Mouse (Mus musculus) liver, adult 2 months (tissue): Measurements from ENCODE around the gene Dnaaf1. TPM values are rescaled to one million over a fixed set of nuclear protein-coding genes. Genes with fewer than 3 reads are reported as not detected.
A peak's percentile ranks its signal among the peaks of the same experiment; 100 is the strongest.

Source experiments
- DNase-seq: peaks from one replicate; pipeline ENCODE4 v3.0.0-alpha.2; 2011; ENCODE audit warnings: low read depth, low spot score; ENCODE audit errors: extremely low read depth
- H3K27ac ChIP-seq: fragments of 200-500 bp; replicated peaks from 2 replicates; pipeline ENCODE4 v1.5.1; 2012; ENCODE audit warnings: low read depth, mild to moderate bottlenecking, control low read depth, inconsistent platforms, low read length; ENCODE audit not compliant: insufficient read depth
- H3K27me3 ChIP-seq: fragments of 200-500 bp; 2 replicates; pipeline ENCODE4 v1.6.1; 2012; ENCODE audit warnings: mild to moderate bottlenecking, moderate library complexity, low read length, inconsistent platforms; ENCODE audit not compliant: control insufficient read depth, insufficient read depth
- H3K36me3 ChIP-seq: fragments of 200-500 bp; 2 replicates; pipeline ENCODE4 v1.6.1; 2012; ENCODE audit warnings: low read length, inconsistent platforms; ENCODE audit not compliant: control insufficient read depth, insufficient read depth
- H3K4me1 ChIP-seq: fragments of 200-500 bp; 2 replicates; pipeline ENCODE4 v1.6.1; 2011; ENCODE audit warnings: low read length; ENCODE audit not compliant: control insufficient read depth, insufficient read depth
- H3K4me3 ChIP-seq: fragments of 200-500 bp; 2 replicates; pipeline ENCODE4 v1.5.1; 2011; ENCODE audit warnings: low read depth, mild to moderate bottlenecking, control low read depth, low read length, moderate library complexity; ENCODE audit not compliant: insufficient read depth
- H3K79me2 ChIP-seq: fragments of 200-500 bp; 2 replicates; pipeline ENCODE4 v1.6.1; 2012; ENCODE audit warnings: inconsistent platforms, mild to moderate bottlenecking, low read length, moderate library complexity; ENCODE audit not compliant: control insufficient read depth, insufficient read depth
- H3K9ac ChIP-seq: fragments of 200-500 bp; 2 replicates; pipeline ENCODE4 v1.6.1; 2012; ENCODE audit warnings: low read depth, mild to moderate bottlenecking, control low read depth, inconsistent platforms, low read length
- CTCF ChIP-seq: fragments of 200-500 bp; IDR thresholded peaks from 2 replicates; pipeline ENCODE4 v1.5.1; 2011; ENCODE audit warnings: low read depth, low read length, control low read depth
- POLR2A ChIP-seq: fragments of 200-500 bp; IDR thresholded peaks from 2 replicates; pipeline ENCODE4 v1.6.1; 2011; ENCODE audit warnings: low read length, control low read depth; ENCODE audit not compliant: insufficient read depth; ENCODE audit errors: extremely low read depth
- WGBS: fragments of 180-500 bp; shearing (Covaris S2); methylation state at CpG from one replicate; pipeline ENCODE4 v1.1.7; 2018; 5-methylcytosine and 5-hydroxymethylcytosine counted together
- polyA plus RNA-seq: library from polyadenylated mRNA; depleted of rRNA; stranded (reverse); fragments of >200 nt; gene quantifications from 2 replicates; pipeline ENCODE4 v1.2.3, GENCODE M21; 2012
- total RNA-seq: library from RNA; depleted of rRNA; stranded (reverse); fragments of >200 nt; gene quantifications from 2 replicates; pipeline ENCODE4 v1.2.3, GENCODE M21; 2014

Dnaaf1 gene
- total and polyA plus RNA-seq, 2 experiments: not detected

- no peak for TF ChIP-seq CTCF
- TF ChIP-seq POLR2A: no peak
- 70% methylated on average over 10 of the region's 10 CpGs for WGBS
- DNase-seq: no peak
- Histone ChIP-seq H3K36me3 (no peaks in the 10 kb centered on the region), H3K27ac (no peak overlapping the region), H3K4me3 (no peak overlapping the region), H3K9ac (no peak overlapping the region), H3K4me1 (0 out of 2 replicates have a peak, but pooled peaks cover 2% of the 10 kb centered on the region), H3K27me3 (no peaks in the 10 kb centered on the region), H3K79me2 (no peaks in the 10 kb centered on the region)
Measured at GRCm38 (mm10) chr8:119588844-119589243, 13.8 kb downstream of the Dnaaf1 start.

- Histone ChIP-seq H3K27ac (no peak overlapping the region), H3K9ac (no peak overlapping the region), H3K27me3 (no peaks in the 10 kb centered on the region), H3K36me3 (no peaks in the 10 kb centered on the region), H3K4me3 (no peak overlapping the region), H3K79me2 (no peaks in the 10 kb centered on the region), H3K4me1 (0 out of 2 replicates have a peak, but pooled peaks cover 2% of the 10 kb centered on the region)
- TF ChIP-seq CTCF (no peak), POLR2A (no peak)
- no peak for DNase-seq
- 72% methylated on average over 14 of the region's 14 CpGs for WGBS
Measured at GRCm38 (mm10) chr8:119590348-119590747, 15.3 kb downstream of the Dnaaf1 start.

GRCm38 (mm10) chr8:119591456-119591855, 16.4 kb downstream of the Dnaaf1 start:
- no peaks in the 10 kb centered on the region for H3K27me3 ChIP-seq
- 0 out of 2 replicates have a peak, but pooled peaks cover 2% of the 10 kb centered on the region for H3K4me1 ChIP-seq
- no peak for TF ChIP-seq POLR2A
- TF ChIP-seq CTCF: no peak
- 77% methylated on average over 7 of the region's 7 CpGs for WGBS
- DNase-seq: no peak
- H3K9ac ChIP-seq: no peak overlapping the region
- H3K4me3 ChIP-seq: no peak overlapping the region
- H3K79me2 ChIP-seq: no peaks in the 10 kb centered on the region
- H3K27ac ChIP-seq: no peak overlapping the region
- H3K36me3 ChIP-seq: no peaks in the 10 kb centered on the region

GRCm38 (mm10) chr8:119603771-119604170, 28.7 kb downstream of the Dnaaf1 start:
- no peak overlapping the region for H3K4me3 ChIP-seq
- no peaks in the 10 kb centered on the region for H3K27me3 ChIP-seq
- no peak for DNase-seq
- H3K36me3 ChIP-seq: no peaks in the 10 kb centered on the region
- H3K9ac ChIP-seq: no peak overlapping the region
- H3K27ac ChIP-seq: no peak overlapping the region
- peaks cover 6% of the 10 kb centered on the region for H3K4me1 ChIP-seq
- 94% methylated on average over 4 of the region's 4 CpGs for WGBS
- no peaks in the 10 kb centered on the region for H3K79me2 ChIP-seq
- TF ChIP-seq POLR2A (no peak), CTCF (no peak)

GRCm38 (mm10) chr8:119604398-119604803, 29.4 kb downstream of the Dnaaf1 start:
- 25% methylated on average over 12 of the region's 12 CpGs for WGBS
- DNase-seq: peak; percentile 10
- Histone ChIP-seq H3K4me1 (peaks cover 6% of the 10 kb centered on the region), H3K4me3 (peak overlapping the region; percentile 69), H3K9ac (peak overlapping the region; percentile 72), H3K79me2 (no peaks in the 10 kb centered on the region), H3K27ac (peak overlapping the region; percentile 35), H3K36me3 (no peaks in the 10 kb centered on the region), H3K27me3 (no peaks in the 10 kb centered on the region)
- no peak for TF ChIP-seq POLR2A
- TF ChIP-seq CTCF: no peak

GRCm38 (mm10) chr8:119604996-119605395, 30.0 kb downstream of the Dnaaf1 start, which contains the start of gene Taf1c:
Gene Taf1c, minus strand, starts transcription at chr8:119605222.
- no peaks in the 10 kb centered on the region for H3K79me2 ChIP-seq
- peak within 1 kb of the TSS; percentile 35 for H3K27ac ChIP-seq
- no peaks in the 10 kb centered on the region for H3K27me3 ChIP-seq
- peak within 1 kb of the TSS; percentile 69 for H3K4me3 ChIP-seq
- H3K4me1 ChIP-seq: peaks cover 6% of the 10 kb centered on the region
- peak within 1 kb of the TSS; percentile 72 for H3K9ac ChIP-seq
- under 1% methylated on average over 23 of the region's 23 CpGs for WGBS
- TF ChIP-seq CTCF (peak; percentile 89), POLR2A (0 out of 2 replicates have a peak, but pooled peaks have one; percentile 23)
- DNase-seq: peak; percentile 93
- no peaks in the 10 kb centered on the region for H3K36me3 ChIP-seq
